Mouse (Mus musculus) lung, embryonic 14.5 days (tissue): ENCODE data around the gene Mbd3. TPM values are rescaled to one million over a fixed set of nuclear protein-coding genes. Genes with fewer than 3 reads are reported as not detected.
A peak's percentile ranks its signal among the peaks of the same experiment; 100 is the strongest.

Source experiments
- ATAC-seq: fragments of 200-750 bp; cut with Nextera tagmentation; 2 replicates; pipeline ENCODE4 v1.8.0; 2017; ENCODE audit warnings: mild to moderate bottlenecking, moderate TSS enrichment, moderate library complexity; ENCODE audit not compliant: insufficient read depth
- DNase-seq: peaks from one replicate; pipeline ENCODE4 v3.0.0-alpha.2; 2015
- H3K27ac ChIP-seq: fragments of 300-500 bp; sonication (generic); 2 replicates; pipeline ENCODE4 v1.5.1; 2014; ENCODE audit warnings: low read depth, mild to moderate bottlenecking, moderate library complexity
- H3K27me3 ChIP-seq: fragments of 300-500 bp; sonication (generic); 2 replicates; pipeline ENCODE4 v1.6.1; 2014; ENCODE audit warnings: low read length, control low read depth; ENCODE audit not compliant: insufficient read depth
- H3K36me3 ChIP-seq: fragments of 300-500 bp; sonication (generic); 2 replicates; pipeline ENCODE4 v1.6.1; 2014; ENCODE audit warnings: control low read depth; ENCODE audit not compliant: insufficient read depth
- H3K4me1 ChIP-seq: fragments of 300-500 bp; sonication (generic); 2 replicates; pipeline ENCODE4 v1.6.1; 2014; ENCODE audit warnings: antibody characterized with exemption, control low read depth; ENCODE audit not compliant: insufficient read depth
- H3K4me2 ChIP-seq: fragments of 300-500 bp; sonication (generic); 2 replicates; pipeline ENCODE4 v1.6.1; 2014; ENCODE audit warnings: mild to moderate bottlenecking
- H3K4me3 ChIP-seq: fragments of 300-500 bp; sonication (generic); 2 replicates; pipeline ENCODE4 v1.5.1; 2014; ENCODE audit warnings: low read depth, low read length
- H3K9ac ChIP-seq: fragments of 300-500 bp; sonication (generic); 2 replicates; pipeline ENCODE4 v1.6.1; 2014
- H3K9me3 ChIP-seq: fragments of 300-500 bp; sonication (generic); 2 replicates; pipeline ENCODE4 v1.6.1; 2016; ENCODE audit warnings: low read depth, low read length, control low read depth
- CTCF ChIP-seq: IDR thresholded peaks from 2 replicates; pipeline ENCODE4 v1.5.1; 2016; ENCODE audit warnings: antibody characterized with exemption, low read depth
- WGBS: fragments of 180-500 bp; shearing (Covaris S2); extraction: QIAGEN DNeasy Blood & Tissue Kit; methylation state at CpG from one replicate; pipeline ENCODE4 v1.1.7; 2014; 5-methylcytosine and 5-hydroxymethylcytosine counted together
- polyA plus RNA-seq: library from polyadenylated mRNA; unstranded; fragments of >200 nt; fragmentation: Nextera tagmentation; extraction: Ambion mirVana; gene quantifications from 2 replicates; pipeline ENCODE4 v1.2.1, GENCODE M21; 2014

Gene Mbd3
- polyA plus RNA-seq, 1 experiment from 2014 or later: 268 TPM

DNA sequence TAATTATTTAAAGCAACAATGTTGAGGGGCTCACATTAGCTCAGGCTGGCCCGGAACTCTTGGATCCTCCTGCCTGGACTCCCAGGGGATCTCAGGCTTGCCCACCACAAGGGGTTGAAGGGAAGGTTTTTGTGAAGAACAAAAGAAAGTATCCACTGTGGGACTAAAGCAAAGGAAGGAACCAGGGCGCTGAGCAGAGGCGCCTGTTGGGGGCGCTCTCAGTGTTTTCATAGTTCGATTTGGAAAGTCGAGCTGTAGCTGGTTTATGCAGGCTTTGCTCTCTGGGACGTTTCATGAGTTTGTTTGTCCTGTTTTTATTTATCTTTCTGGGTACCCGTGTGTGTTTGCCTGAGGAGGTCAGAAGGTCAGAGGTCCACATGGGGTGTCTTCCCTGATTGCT, 42.2 kb upstream of the Mbd3 start:
- Histone ChIP-seq H3K4me2 (no peak overlapping the region), H3K36me3 (no peaks in the 10 kb centered on the region), H3K27me3 (no peaks in the 10 kb centered on the region), H3K27ac (no peak overlapping the region), H3K9me3 (no peaks in the 10 kb centered on the region), H3K9ac (no peak overlapping the region), H3K4me1 (peaks cover 4% of the 10 kb centered on the region; the same call in 1 of the 2 replicates), H3K4me3 (no peak overlapping the region)
- no peak for TF ChIP-seq CTCF
- no peak for ATAC-seq
- 45% methylated on average over 8 of the region's 8 CpGs for WGBS
- no peak for DNase-seq

DNA sequence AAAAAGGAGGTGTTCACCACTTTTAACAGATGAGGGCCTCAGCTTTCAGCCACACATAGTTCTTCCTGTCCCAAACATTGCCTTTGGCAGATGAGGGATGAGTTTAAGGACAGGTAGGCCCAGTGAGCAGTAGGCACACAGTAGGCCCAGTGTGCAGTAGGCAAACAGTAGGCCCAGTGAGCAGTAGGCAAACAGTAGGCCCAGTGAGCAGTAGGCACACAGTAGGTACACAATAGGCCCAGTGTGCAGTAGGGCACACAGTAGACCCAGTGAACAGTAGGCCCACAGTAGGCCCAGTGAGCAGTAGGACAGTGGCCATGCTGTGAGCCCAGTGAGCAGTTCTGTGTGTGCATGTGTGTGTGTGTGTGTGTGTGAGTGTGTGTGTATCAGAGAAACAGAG, 40.7 kb upstream of the Mbd3 start:
- ATAC-seq: no peak
- Histone ChIP-seq H3K27ac (no peak overlapping the region), H3K27me3 (no peaks in the 10 kb centered on the region), H3K4me1 (peaks cover 8% of the 10 kb centered on the region), H3K4me3 (no peak overlapping the region), H3K9me3 (no peaks in the 10 kb centered on the region), H3K4me2 (no peak overlapping the region), H3K36me3 (no peaks in the 10 kb centered on the region), H3K9ac (no peak overlapping the region)
- TF ChIP-seq CTCF: no peak
- no peak for DNase-seq

DNA sequence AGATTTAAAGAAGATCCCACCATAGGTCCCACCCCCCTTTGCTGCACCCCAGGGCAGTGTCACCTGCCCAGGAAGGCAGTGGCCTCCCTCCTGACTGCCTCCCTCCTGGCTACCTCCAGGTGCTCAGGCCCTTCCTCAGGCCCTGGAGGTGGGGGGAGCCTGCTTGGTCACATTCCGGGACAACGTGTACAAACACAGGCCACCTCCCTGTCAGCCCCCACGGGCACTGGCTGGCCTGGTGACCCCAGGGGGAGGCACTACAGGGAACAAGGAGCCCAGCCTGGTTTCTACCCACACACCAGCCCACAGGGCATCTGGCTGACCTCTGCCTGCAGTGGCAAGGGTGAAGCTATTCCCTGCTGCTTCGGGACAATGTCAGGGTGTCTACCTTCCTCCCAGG, 38.6 kb upstream of the Mbd3 start:
- Histone ChIP-seq H3K4me1 (peaks cover 4% of the 10 kb centered on the region; the same call in 1 of the 2 replicates), H3K4me2 (no peak overlapping the region), H3K36me3 (no peaks in the 10 kb centered on the region), H3K9ac (no peak overlapping the region), H3K27ac (no peak overlapping the region), H3K4me3 (no peak overlapping the region), H3K9me3 (no peaks in the 10 kb centered on the region), H3K27me3 (no peaks in the 10 kb centered on the region)
- TF ChIP-seq CTCF: no peak
- ATAC-seq (no peak), DNase-seq (no peak)
- 44% methylated on average over 4 of the region's 4 CpGs for WGBS

DNA sequence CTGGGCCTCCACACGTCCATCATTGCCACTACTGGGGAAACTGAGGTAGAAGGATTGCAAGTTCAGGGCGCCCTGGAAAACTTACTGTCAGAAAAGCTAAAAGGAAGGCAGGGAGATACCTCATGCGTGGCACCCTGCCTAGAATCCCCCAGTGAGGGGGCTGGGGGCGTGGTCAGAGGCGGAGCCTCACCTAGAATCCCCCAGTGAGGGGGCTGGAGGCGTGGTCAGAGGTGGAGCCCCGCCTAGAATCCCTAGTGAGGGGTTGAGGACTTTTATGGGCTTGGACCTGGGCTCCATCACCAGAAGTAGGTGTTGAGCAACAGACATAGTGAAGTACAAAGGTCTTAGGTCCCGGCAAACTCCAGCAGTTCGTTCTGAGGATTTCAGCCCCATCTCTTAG, 36.9 kb upstream of the Mbd3 start:
- WGBS: 14% methylated on average over 9 of the region's 9 CpGs
- Histone ChIP-seq H3K27me3 (no peaks in the 10 kb centered on the region), H3K4me1 (peaks cover 10% of the 10 kb centered on the region; the same call in 1 of the 2 replicates), H3K9ac (no peak overlapping the region), H3K4me3 (no peak overlapping the region), H3K9me3 (no peaks in the 10 kb centered on the region), H3K27ac (peak overlapping the region; percentile 52), H3K36me3 (0 out of 2 replicates have a peak, but pooled peaks cover under 1% of the 10 kb centered on the region), H3K4me2 (peak overlapping the region; percentile 22; the same call in 1 of the 2 replicates)
- ATAC-seq (no peak), DNase-seq (peak; percentile 76)
- TF ChIP-seq CTCF: no peak

DNA sequence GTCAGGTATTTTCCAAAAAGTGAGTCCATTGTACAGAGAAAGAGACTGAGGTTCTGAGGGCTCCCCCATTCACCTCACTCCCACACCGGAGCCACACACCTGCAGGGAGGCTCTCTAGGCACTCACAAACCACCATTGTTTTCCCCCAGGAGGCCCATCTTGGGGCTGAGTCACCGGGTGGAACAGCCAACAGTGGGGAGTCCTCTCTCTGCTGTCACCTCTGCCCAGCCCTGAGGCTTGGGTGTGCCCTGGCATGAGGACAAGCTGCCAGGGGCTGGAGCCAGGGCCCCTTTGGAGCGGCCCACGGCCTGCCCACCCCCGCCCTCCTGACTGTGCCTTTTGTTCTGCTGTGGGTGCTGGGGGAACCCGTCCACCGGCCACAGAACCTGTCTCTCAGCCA, 36.4 kb upstream of the Mbd3 start:
- Histone ChIP-seq H3K9me3 (no peaks in the 10 kb centered on the region), H3K4me3 (no peak overlapping the region), H3K36me3 (peaks cover 5% of the 10 kb centered on the region; the same call in 1 of the 2 replicates), H3K4me2 (peak overlapping the region; percentile 22; the same call in 1 of the 2 replicates), H3K4me1 (peaks cover 10% of the 10 kb centered on the region; the same call in 1 of the 2 replicates), H3K27ac (peak overlapping the region; percentile 52), H3K27me3 (no peaks in the 10 kb centered on the region), H3K9ac (no peak overlapping the region)
- no peak for TF ChIP-seq CTCF
- ATAC-seq: no peak
- WGBS: 53% methylated on average over 7 of the region's 7 CpGs
- DNase-seq: peak; percentile 32

DNA sequence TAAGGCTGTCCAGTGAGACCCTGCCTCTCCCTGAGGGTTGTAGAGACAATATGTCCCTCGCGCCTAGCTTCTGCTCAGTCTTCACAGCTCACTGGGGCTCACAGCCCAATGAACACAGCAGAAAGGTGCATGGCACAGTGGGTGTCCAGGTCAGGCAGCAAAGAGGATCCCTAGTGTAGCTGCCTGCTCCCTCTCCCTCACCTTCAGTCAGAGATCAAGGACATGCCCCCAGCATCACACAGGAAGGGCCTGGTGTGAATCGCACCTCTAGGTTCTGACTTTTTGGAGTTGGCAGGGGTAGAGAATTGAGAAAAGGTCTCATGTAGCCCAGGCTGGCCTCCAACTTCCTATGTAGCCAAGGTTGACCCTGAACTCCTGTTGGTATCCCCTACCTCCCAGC, 35.5 kb upstream of the Mbd3 start:
- H3K4me3 ChIP-seq: peak overlapping the region; percentile 100; the same call in 1 of the 2 replicates
- 76% methylated on average over 3 of the region's 3 CpGs for whole genome bisulfite sequencing
- H3K27ac ChIP-seq: no peak overlapping the region
- H3K36me3 ChIP-seq: peaks cover 15% of the 10 kb centered on the region
- no peaks in the 10 kb centered on the region for H3K9me3 ChIP-seq
- DNase-seq: no peak
- TF ChIP-seq CTCF: no peak
- H3K9ac ChIP-seq: no peak overlapping the region
- ATAC-seq: no peak
- H3K4me1 ChIP-seq: peaks cover 10% of the 10 kb centered on the region; the same call in 1 of the 2 replicates
- H3K4me2 ChIP-seq: peak overlapping the region; percentile 97; the same call in 1 of the 2 replicates
- no peaks in the 10 kb centered on the region for H3K27me3 ChIP-seq

DNA sequence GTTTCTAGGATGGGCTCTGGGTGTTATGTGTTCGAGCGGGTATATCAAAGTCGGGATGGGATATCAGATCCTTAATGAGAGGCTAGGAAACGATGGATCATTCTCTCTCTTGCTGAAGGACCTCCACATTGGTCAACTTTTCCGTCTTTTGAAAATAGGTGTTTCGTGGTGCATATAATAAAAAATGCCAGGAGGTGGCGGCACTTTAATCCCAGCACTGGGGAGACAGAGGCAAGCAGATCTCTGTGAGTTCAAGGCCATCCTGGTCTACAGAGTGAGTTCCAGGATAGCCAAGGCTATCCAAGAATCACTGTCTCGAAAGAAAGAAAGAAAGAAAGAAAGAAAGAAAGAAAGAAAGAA, 34.9 kb upstream of the Mbd3 start:
- Histone ChIP-seq H3K36me3 (peaks cover 21% of the 10 kb centered on the region), H3K27ac (no peak overlapping the region), H3K4me2 (peak overlapping the region; percentile 97), H3K27me3 (no peaks in the 10 kb centered on the region), H3K9ac (peak overlapping the region; percentile 23), H3K4me3 (peak overlapping the region; percentile 100), H3K9me3 (no peaks in the 10 kb centered on the region), H3K4me1 (peaks cover 10% of the 10 kb centered on the region; the same call in 1 of the 2 replicates)
- DNase-seq: no peak
- WGBS: 7% methylated on average over 8 of the region's 8 CpGs
- ATAC-seq: no peak
- peak; percentile 26; the same call in 1 of the 2 replicates for TF ChIP-seq CTCF
